Mouse (Mus musculus): Measurements from ENCODE around the gene Nf2. TPM values are rescaled to one million over a fixed set of nuclear protein-coding genes. Genes with fewer than 3 reads are reported as not detected.
A peak's percentile ranks its signal among the peaks of the same experiment; 100 is the strongest.

Nf2 gene
- polyA plus RNA-seq, 1 experiment from 2014 or later: 40.5 TPM

GRCm38 (mm10) chr11:4756984-4757788 is 92.2 kb downstream of the Nf2 start:
- H3K4me3 ChIP-seq (ENCODE audit: low read depth, low read length): no peak overlapping the region
- H3K9me3 ChIP-seq (ENCODE audit: control insufficient read depth, low read length): peaks cover 5% of the 10 kb centered on the region; the same call in 1 of the 2 replicates
- no peak overlapping the region for H3K27ac ChIP-seq (replicated peaks; ENCODE audit: low read depth, low read length)
- H3K27me3 ChIP-seq (replicated peaks; ENCODE audit: control insufficient read depth, insufficient read depth, low read length): peaks cover 3% of the 10 kb centered on the region; the same call in 1 of the 2 replicates
- no peak overlapping the region for H3K4me2 ChIP-seq (ENCODE audit: low read depth, low read length)
- WGBS: 51% methylated on average over 9 of the region's 11 CpGs
- H3K9ac ChIP-seq (ENCODE audit: low read depth, low read length): no peak overlapping the region
- H3K36me3 ChIP-seq (ENCODE audit: control insufficient read depth, insufficient read depth, low read length): no peaks in the 10 kb centered on the region
- DNase-seq (ENCODE audit: low spot score) (no peak), ATAC-seq (ENCODE audit: low read depth) (no peak)
- no peaks in the 10 kb centered on the region for H3K4me1 ChIP-seq (ENCODE audit: control insufficient read depth, insufficient read depth, low read length)

GRCm38 (mm10) chr11:4756460-4756859 is 92.9 kb downstream of the Nf2 start:
- Histone ChIP-seq H3K4me2 (ENCODE audit: low read depth, low read length) (no peak overlapping the region), H3K9me3 (ENCODE audit: control insufficient read depth, low read length) (peaks cover 5% of the 10 kb centered on the region; the same call in 1 of the 2 replicates), H3K36me3 (ENCODE audit: control insufficient read depth, insufficient read depth, low read length) (no peaks in the 10 kb centered on the region), H3K4me1 (ENCODE audit: control insufficient read depth, insufficient read depth, low read length) (no peaks in the 10 kb centered on the region), H3K27ac (replicated peaks; ENCODE audit: low read depth, low read length) (no peak overlapping the region), H3K4me3 (ENCODE audit: low read depth, low read length) (no peak overlapping the region), H3K27me3 (replicated peaks; ENCODE audit: control insufficient read depth, insufficient read depth, low read length) (no peaks in the 10 kb centered on the region), H3K9ac (ENCODE audit: low read depth, low read length) (no peak overlapping the region)
- ATAC-seq (ENCODE audit: low read depth) (no peak), DNase-seq (ENCODE audit: low spot score) (no peak)
- WGBS: 82% methylated on average over 9 of the region's 9 CpGs

GRCm38 (mm10) chr11:4754867-4755266 is 94.5 kb downstream of the Nf2 start:
- peaks cover 5% of the 10 kb centered on the region; the same call in 1 of the 2 replicates for H3K9me3 ChIP-seq (ENCODE audit: control insufficient read depth, low read length)
- H3K9ac ChIP-seq (ENCODE audit: low read depth, low read length): no peak overlapping the region
- H3K4me3 ChIP-seq (ENCODE audit: low read depth, low read length): no peak overlapping the region
- no peak overlapping the region for H3K4me2 ChIP-seq (ENCODE audit: low read depth, low read length)
- no peaks in the 10 kb centered on the region for H3K4me1 ChIP-seq (ENCODE audit: control insufficient read depth, insufficient read depth, low read length)
- peaks cover 7% of the 10 kb centered on the region for H3K27me3 ChIP-seq (replicated peaks; ENCODE audit: control insufficient read depth, insufficient read depth, low read length)
- DNase-seq (ENCODE audit: low spot score) (no peak), ATAC-seq (ENCODE audit: low read depth) (no peak)
- H3K27ac ChIP-seq (replicated peaks; ENCODE audit: low read depth, low read length): no peak overlapping the region
- H3K36me3 ChIP-seq (ENCODE audit: control insufficient read depth, insufficient read depth, low read length): no peaks in the 10 kb centered on the region
- WGBS: 78% methylated on average over 11 of the region's 11 CpGs

GRCm38 (mm10) chr11:4754036-4754435 is 95.3 kb downstream of the Nf2 start:
- DNase-seq (ENCODE audit: low spot score) (no peak), ATAC-seq (ENCODE audit: low read depth) (no peak)
- H3K9ac ChIP-seq (ENCODE audit: low read depth, low read length): no peak overlapping the region
- no peak overlapping the region for H3K27ac ChIP-seq (replicated peaks; ENCODE audit: low read depth, low read length)
- no peak overlapping the region for H3K4me3 ChIP-seq (ENCODE audit: low read depth, low read length)
- no peak overlapping the region for H3K4me2 ChIP-seq (ENCODE audit: low read depth, low read length)
- no peaks in the 10 kb centered on the region for H3K36me3 ChIP-seq (ENCODE audit: control insufficient read depth, insufficient read depth, low read length)
- 92% methylated on average over 3 of the region's 3 CpGs for WGBS
- peaks cover 5% of the 10 kb centered on the region; the same call in 1 of the 2 replicates for H3K9me3 ChIP-seq (ENCODE audit: control insufficient read depth, low read length)
- peaks cover 16% of the 10 kb centered on the region for H3K27me3 ChIP-seq (replicated peaks; ENCODE audit: control insufficient read depth, insufficient read depth, low read length)
- H3K4me1 ChIP-seq (ENCODE audit: control insufficient read depth, insufficient read depth, low read length): no peaks in the 10 kb centered on the region

GRCm38 (mm10) chr11:4752836-4753235 is 96.5 kb downstream of the Nf2 start:
- Histone ChIP-seq H3K36me3 (ENCODE audit: control insufficient read depth, insufficient read depth, low read length) (no peaks in the 10 kb centered on the region), H3K9ac (ENCODE audit: low read depth, low read length) (no peak overlapping the region), H3K4me3 (ENCODE audit: low read depth, low read length) (no peak overlapping the region), H3K27me3 (replicated peaks; ENCODE audit: control insufficient read depth, insufficient read depth, low read length) (peaks cover 28% of the 10 kb centered on the region), H3K4me1 (ENCODE audit: control insufficient read depth, insufficient read depth, low read length) (no peaks in the 10 kb centered on the region), H3K27ac (replicated peaks; ENCODE audit: low read depth, low read length) (no peak overlapping the region), H3K4me2 (ENCODE audit: low read depth, low read length) (no peak overlapping the region), H3K9me3 (ENCODE audit: control insufficient read depth, low read length) (peaks cover 5% of the 10 kb centered on the region; the same call in 1 of the 2 replicates)
- WGBS: 42% methylated on average over 10 of the region's 10 CpGs
- ATAC-seq (ENCODE audit: low read depth) (no peak), DNase-seq (ENCODE audit: low spot score) (no peak)

- Histone ChIP-seq H3K27ac (replicated peaks; ENCODE audit: low read depth, low read length) (no peak overlapping the region), H3K9ac (ENCODE audit: low read depth, low read length) (no peak overlapping the region), H3K9me3 (ENCODE audit: control insufficient read depth, low read length) (peaks cover 5% of the 10 kb centered on the region; the same call in 1 of the 2 replicates), H3K36me3 (ENCODE audit: control insufficient read depth, insufficient read depth, low read length) (no peaks in the 10 kb centered on the region), H3K4me3 (ENCODE audit: low read depth, low read length) (no peak overlapping the region), H3K4me2 (ENCODE audit: low read depth, low read length) (no peak overlapping the region), H3K27me3 (replicated peaks; ENCODE audit: control insufficient read depth, insufficient read depth, low read length) (peaks cover 52% of the 10 kb centered on the region), H3K4me1 (ENCODE audit: control insufficient read depth, insufficient read depth, low read length) (peaks cover 7% of the 10 kb centered on the region; the same call in 1 of the 2 replicates)
- DNase-seq (ENCODE audit: low spot score) (peak; percentile 85), ATAC-seq (ENCODE audit: low read depth) (no peak)
- WGBS: 6% methylated on average over 9 of the region's 9 CpGs
These were observed 99.1 kb downstream of the Nf2 start for GRCm38 (mm10) chr11:4750263-4750662.

GRCm38 (mm10) chr11:4747285-4747684 is 102.1 kb downstream of the Nf2 start:
- Histone ChIP-seq H3K27me3 (replicated peaks; ENCODE audit: control insufficient read depth, insufficient read depth, low read length) (peaks cover 77% of the 10 kb centered on the region), H3K9me3 (ENCODE audit: control insufficient read depth, low read length) (no peaks in the 10 kb centered on the region), H3K36me3 (ENCODE audit: control insufficient read depth, insufficient read depth, low read length) (no peaks in the 10 kb centered on the region), H3K4me1 (ENCODE audit: control insufficient read depth, insufficient read depth, low read length) (peaks cover 7% of the 10 kb centered on the region; the same call in 1 of the 2 replicates), H3K9ac (ENCODE audit: low read depth, low read length) (no peak overlapping the region), H3K27ac (replicated peaks; ENCODE audit: low read depth, low read length) (no peak overlapping the region), H3K4me3 (ENCODE audit: low read depth, low read length) (peak overlapping the region; percentile 52), H3K4me2 (ENCODE audit: low read depth, low read length) (peak overlapping the region; percentile 96)
- WGBS: 2% methylated on average over 12 of the region's 12 CpGs
- DNase-seq (ENCODE audit: low spot score): no peak
- no peak for ATAC-seq (ENCODE audit: low read depth)

- no peak for ATAC-seq (ENCODE audit: low read depth)
- Histone ChIP-seq H3K4me1 (ENCODE audit: control insufficient read depth, insufficient read depth, low read length) (peaks cover 7% of the 10 kb centered on the region; the same call in 1 of the 2 replicates), H3K9ac (ENCODE audit: low read depth, low read length) (peak within 1 kb of the TSS; percentile 40; the same call in 1 of the 2 replicates), H3K9me3 (ENCODE audit: control insufficient read depth, low read length) (no peaks in the 10 kb centered on the region), H3K4me3 (ENCODE audit: low read depth, low read length) (peak within 1 kb of the TSS; percentile 52), H3K4me2 (ENCODE audit: low read depth, low read length) (peak within 1 kb of the TSS; percentile 96), H3K27me3 (replicated peaks; ENCODE audit: control insufficient read depth, insufficient read depth, low read length) (peaks cover 77% of the 10 kb centered on the region), H3K36me3 (ENCODE audit: control insufficient read depth, insufficient read depth, low read length) (no peaks in the 10 kb centered on the region), H3K27ac (replicated peaks; ENCODE audit: low read depth, low read length) (no peak within 1 kb of the TSS)
- WGBS: no CpG with 5 or more reads among the region's 73 CpGs
- no peak for DNase-seq (ENCODE audit: low spot score)
These were observed 102.6 kb downstream of the Nf2 start, which contains the start of gene Cabp7 for GRCm38 (mm10) chr11:4746733-4747132. Gene Cabp7 (minus strand): TSS chr11:4746778.

Data from embryonic facial prominence, embryonic 14.5 days (tissue).